Mouse (Mus musculus): Measurements from ENCODE around the gene Gtpbp8.

DNA sequence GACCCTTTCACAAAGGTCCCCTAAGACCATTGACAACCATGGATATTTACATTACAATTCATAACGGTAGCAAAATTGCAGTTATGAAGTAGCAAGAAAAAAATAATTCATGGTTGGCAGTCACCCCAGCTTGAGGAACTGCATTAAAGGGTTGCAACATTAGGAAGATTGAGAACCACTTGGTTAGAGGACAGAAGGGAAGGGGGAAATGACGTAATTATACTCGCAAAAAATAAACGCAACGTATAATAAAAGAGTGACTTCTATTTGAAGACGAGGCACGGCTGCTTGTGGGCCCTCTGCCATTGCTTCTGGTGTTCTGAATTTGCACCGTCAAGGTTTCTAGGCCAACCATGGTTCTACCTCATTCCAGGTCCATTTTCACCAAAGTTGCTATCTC lies 11.5 kb upstream of the Gtpbp8 start:
- no peak for TF ChIP-seq CTCF (IDR thresholded peaks at IDR 0.05; ENCODE audit: low read depth)
- no peak for TF ChIP-seq EP300 (IDR thresholded peaks at IDR 0.05; ENCODE audit: low read depth)

Data from liver, embryonic 14.5 days (tissue).